Mouse (Mus musculus) adrenal gland, adult (tissue): Measurements from ENCODE around the gene Pemt.

Source experiments
- DNase-seq, 2 experiments: peaks; one replicate each; pipeline ENCODE4 v3.0.0; 2022 to 2023; ENCODE audit warnings: low spot score in 1 of 2; ENCODE audit not compliant: inconsistent age in 2 of 2

Gene Pemt

GRCm38 (mm10) chr11:60003811-60004210 is 42.5 kb downstream of the Pemt start:
- DNase-seq, result no peak

GRCm38 (mm10) chr11:60001231-60001980 is 44.9 kb downstream of the Pemt start:
- DNase-seq, result no peak

- no peak for DNase-seq
These were observed 52.0 kb downstream of the Pemt start for GRCm38 (mm10) chr11:59994318-59994717.

GRCm38 (mm10) chr11:59991365-59991764 is 54.9 kb downstream of the Pemt start:
- DNase-seq, result peak; percentile 15 to 32

GRCm38 (mm10) chr11:59989406-59989805 is 56.9 kb downstream of the Pemt start:
- DNase-seq, result no peak

GRCm38 (mm10) chr11:59977831-59978230 is 68.5 kb downstream of the Pemt start:
- no peak for DNase-seq

- DNase-seq, result no peak
These were observed 71.0 kb downstream of the Pemt start for GRCm38 (mm10) chr11:59975241-59975640.

- DNase-seq, result no peak
These were observed 72.9 kb downstream of the Pemt start for GRCm38 (mm10) chr11:59973389-59973788.

- no peak for DNase-seq
These were observed 74.6 kb downstream of the Pemt start for GRCm38 (mm10) chr11:59971691-59972090.

GRCm38 (mm10) chr11:59970780-59971179 is 75.5 kb downstream of the Pemt start:
- DNase-seq, result no peak

- no peak for DNase-seq
These were observed 78.5 kb downstream of the Pemt start for GRCm38 (mm10) chr11:59967765-59968164.

GRCm38 (mm10) chr11:59966102-59966483 is 80.2 kb downstream of the Pemt start:
- DNase-seq, result no peak

GRCm38 (mm10) chr11:59965227-59966101 is 80.8 kb downstream of the Pemt start:
- DNase-seq, result peak; percentile 83 to 96

GRCm38 (mm10) chr11:59964818-59965217 is 81.5 kb downstream of the Pemt start, which contains the start of gene Rasd1:
Gene Rasd1 (minus strand): TSS chr11:59964944.
- DNase-seq, result peak; percentile 94 to 97

- DNase-seq, result peak in 1 of 2 experiments; percentile 49
These were observed 82.0 kb downstream of the Pemt start for GRCm38 (mm10) chr11:59964163-59964758.

- DNase-seq, result peak; percentile 31 to 76
These were observed 82.7 kb downstream of the Pemt start for GRCm38 (mm10) chr11:59963364-59964162.

GRCm38 (mm10) chr11:59962590-59962989 is 83.7 kb downstream of the Pemt start:
- peak in 1 of 2 experiments; percentile 61 for DNase-seq

GRCm38 (mm10) chr11:59961338-59961875 is 84.9 kb downstream of the Pemt start:
- DNase-seq, result peak in 1 of 2 experiments; percentile 60

- peak in 1 of 2 experiments; percentile 35 for DNase-seq
These were observed 85.6 kb downstream of the Pemt start for GRCm38 (mm10) chr11:59960476-59961337.
